Mouse (Mus musculus): ENCODE results near the gene 4930595D18Rik.

GRCm38 (mm10) chr12:111134791-111135733, 49.2 kb downstream of the 4930595D18Rik start:
- TF ChIP-seq EP300 (IDR thresholded peaks at IDR 0.05; ENCODE audit: insufficient read depth, low read depth, low read length) (no peak), CTCF (IDR thresholded peaks at IDR 0.05; ENCODE audit: low read depth, low read length) (no peak), POLR2A (IDR thresholded peaks at IDR 0.05; ENCODE audit: insufficient read depth, low read length) (no peak)
